Mouse (Mus musculus) G1E (cell line): Measurements from ENCODE around the gene Zfp787.

Source experiments
- CTCF ChIP-seq: IDR thresholded peaks from 2 replicates; pipeline ENCODE4 v1.5.1; 2012; ENCODE audit warnings: low read depth, low read length, inconsistent platforms, mixed read lengths
- GATA1 ChIP-seq: IDR thresholded peaks from 2 replicates; pipeline ENCODE4 v1.6.1; 2012; ENCODE audit warnings: borderline replicate concordance, low read length, inconsistent platforms, mixed read lengths
- POLR2AphosphoS5 ChIP-seq: IDR thresholded peaks from 2 replicates; pipeline ENCODE4 v1.6.1; 2012; ENCODE audit warnings: low read depth, low read length, inconsistent platforms; ENCODE audit not compliant: insufficient replicate concordance

DNA sequence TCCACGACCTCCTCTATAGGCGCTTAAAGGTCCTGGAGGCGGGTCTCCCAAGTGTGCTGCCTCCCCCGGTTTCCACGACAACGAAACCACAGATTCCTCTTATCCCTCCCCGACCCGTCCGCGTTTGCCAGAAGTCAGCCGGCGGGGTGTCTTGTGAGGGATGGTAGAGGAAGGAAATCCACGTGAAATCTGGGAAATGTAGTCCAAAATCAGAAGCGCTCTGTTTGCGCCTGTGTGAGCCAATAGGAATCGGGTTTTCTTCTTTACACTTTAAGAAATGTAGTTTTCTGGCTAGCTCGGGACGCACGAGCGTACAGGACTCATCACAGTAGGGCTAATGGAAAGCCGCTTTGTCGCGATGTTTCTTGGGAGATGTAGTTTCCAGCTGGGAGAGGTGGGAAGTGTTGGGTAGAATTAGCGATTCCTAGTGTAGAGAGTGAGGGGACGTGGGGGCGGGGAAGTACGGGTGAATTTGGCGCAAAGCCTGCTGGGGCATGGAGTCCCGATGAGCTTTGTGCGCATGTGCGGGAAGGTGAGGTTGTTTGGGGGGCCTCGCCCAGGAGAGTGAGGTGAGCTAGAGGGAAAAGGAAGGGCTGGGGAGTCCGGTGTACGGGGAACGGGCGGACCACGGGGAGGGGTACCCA lies 16.3 kb upstream of the Zfp787 start, which contains the start of gene Zfp444:
- no peak for TF ChIP-seq CTCF
- no peak for TF ChIP-seq POLR2AphosphoS5
- TF ChIP-seq GATA1, result no peak
